Mouse (Mus musculus) kidney, postnatal 25 days (tissue): ENCODE results near the gene Abhd13.

Experiments
- DNase-seq, 2 experiments: peaks; one replicate each; pipeline ENCODE4 v3.0.0; 2021; ENCODE audit warnings: mixed read lengths in 2 of 2

Abhd13 gene

GRCm38 (mm10) chr8:9977573-9978314 is at the start of gene Abhd13, which contains the start of gene Lig4:
Gene Abhd13, plus strand, starts transcription at chr8:9977707.
Gene Lig4, minus strand, starts transcription at chr8:9977686.
- DNase-seq = peak; percentile 98 to 99

- no peak for DNase-seq
Observed at GRCm38 (mm10) chr8:9929746-9930445, 47.6 kb upstream of the Abhd13 start.

GRCm38 (mm10) chr8:9932711-9933110 is 44.8 kb upstream of the Abhd13 start:
- peak in 1 of 2 experiments; percentile 5 for DNase-seq

- peak in 1 of 2 experiments; percentile 52 for DNase-seq
Observed at GRCm38 (mm10) chr8:9934891-9935565, 42.5 kb upstream of the Abhd13 start.

- DNase-seq = no peak
Observed at GRCm38 (mm10) chr8:9935574-9935973, 41.9 kb upstream of the Abhd13 start.

- DNase-seq = no peak
Observed at GRCm38 (mm10) chr8:9949134-9949890, 28.2 kb upstream of the Abhd13 start.

- DNase-seq = no peak
Observed at GRCm38 (mm10) chr8:9958338-9958737, 19.2 kb upstream of the Abhd13 start.

GRCm38 (mm10) chr8:9959919-9960318 is 17.6 kb upstream of the Abhd13 start:
- no peak for DNase-seq

- DNase-seq = no peak
Observed at GRCm38 (mm10) chr8:9971866-9972265, 5.6 kb upstream of the Abhd13 start.

GRCm38 (mm10) chr8:9975276-9975675 is 2.2 kb upstream of the Abhd13 start:
- no peak for DNase-seq

GRCm38 (mm10) chr8:9975898-9976611 is 1.5 kb upstream of the Abhd13 start:
- peak; percentile 97 to 100 for DNase-seq

GRCm38 (mm10) chr8:9977016-9977415 is 491 bp upstream of the Abhd13 start:
- no peak for DNase-seq

- no peak for DNase-seq
Observed at GRCm38 (mm10) chr8:9978475-9979230, 1.1 kb downstream of the Abhd13 start.

- no peak for DNase-seq
Observed at GRCm38 (mm10) chr8:9979746-9980145, 2.2 kb downstream of the Abhd13 start.

GRCm38 (mm10) chr8:9980188-9980587 is 2.7 kb downstream of the Abhd13 start:
- no peak for DNase-seq

GRCm38 (mm10) chr8:10004115-10004514 is 26.6 kb downstream of the Abhd13 start:
- DNase-seq = no peak

- peak; percentile 23 to 48 for DNase-seq
Observed at GRCm38 (mm10) chr8:10006156-10006985, 28.9 kb downstream of the Abhd13 start, which contains the start of gene Tnfsf13b. Gene Tnfsf13b, plus strand, starts transcription at chr8:10006467.

- peak; percentile 46 to 48 for DNase-seq
Observed at GRCm38 (mm10) chr8:10006986-10007659, 29.6 kb downstream of the Abhd13 start.

- no peak for DNase-seq
Observed at GRCm38 (mm10) chr8:10007660-10008028, 30.1 kb downstream of the Abhd13 start.

- DNase-seq = no peak
Observed at GRCm38 (mm10) chr8:10016252-10016651, 38.7 kb downstream of the Abhd13 start.
